Mouse (Mus musculus) MEL (cell line): ENCODE results near the gene Zfp536. TPM values are rescaled to one million over a fixed set of nuclear protein-coding genes. Genes with fewer than 3 reads are reported as not detected.

Experiments used
- DNase-seq: peaks from one replicate; pipeline ENCODE4 v3.0.0; 2011; ENCODE audit warnings: low read depth, low spot score
- H3K27ac ChIP-seq: 2 replicates; pipeline ENCODE4 v1.5.1; 2012; ENCODE audit warnings: low read depth, mild to moderate bottlenecking, control low read depth, low read length, moderate library complexity; ENCODE audit not compliant: control insufficient read depth
- H3K27me3 ChIP-seq, 2 experiments: fragments of 150-350 bp in 1 of 2; sonication (generic) in 1 of 2; 2 replicates each; pipeline ENCODE4 v1.6.1; 2012; ENCODE audit warnings: low read length in 2 of 2, mild to moderate bottlenecking in 2 of 2, improper control_type of control experiment in 1 of 2, moderate library complexity in 1 of 2; ENCODE audit not compliant: insufficient read depth in 2 of 2, control insufficient read depth in 1 of 2
- H3K36me3 ChIP-seq, 2 experiments: 2 replicates each; pipeline ENCODE4 v1.6.1; 2012 to 2014; ENCODE audit warnings: low read length in 2 of 2, improper control_type of control experiment in 1 of 2, inconsistent platforms in 1 of 2, mild to moderate bottlenecking in 1 of 2; ENCODE audit not compliant: insufficient read depth in 2 of 2, control insufficient read depth in 1 of 2
- H3K4me1 ChIP-seq, 2 experiments: fragments of 150-350 bp in 1 of 2; sonication (generic) in 1 of 2; 2 replicates each; pipeline ENCODE4 v1.6.1; 2012; ENCODE audit warnings: low read length in 2 of 2, improper control_type of control experiment in 1 of 2, mild to moderate bottlenecking in 1 of 2; ENCODE audit not compliant: insufficient read depth in 2 of 2, control insufficient read depth in 1 of 2
- H3K4me3 ChIP-seq, 2 experiments: fragments of 150-350 bp in 1 of 2; sonication (generic) in 1 of 2; 2 replicates each; pipeline ENCODE4 v1.5.1; 2012; ENCODE audit warnings: low read depth in 2 of 2, low read length in 2 of 2, mild to moderate bottlenecking in 2 of 2, moderate library complexity in 2 of 2, control low read depth in 1 of 2, improper control_type of control experiment in 1 of 2; ENCODE audit not compliant: control insufficient read depth in 1 of 2, insufficient read depth in 1 of 2
- H3K79me2 ChIP-seq: 2 replicates; pipeline ENCODE4 v1.6.1; 2012; ENCODE audit warnings: mild to moderate bottlenecking, low read length, moderate library complexity; ENCODE audit not compliant: control insufficient read depth, poor library complexity, insufficient read depth
- H3K9ac ChIP-seq: 2 replicates; pipeline ENCODE4 v1.6.1; 2012; ENCODE audit warnings: low read depth, mild to moderate bottlenecking, control low read depth, low read length, moderate library complexity; ENCODE audit not compliant: control insufficient read depth, poor library complexity, severe bottlenecking
- H3K9me3 ChIP-seq: fragments of 150-350 bp; sonication (generic); replicated peaks from 2 replicates; pipeline ENCODE4 v1.6.1; 2012; ENCODE audit warnings: mild to moderate bottlenecking, low read length, improper control_type of control experiment, moderate library complexity; ENCODE audit not compliant: insufficient read depth
- CHD1 ChIP-seq: IDR thresholded peaks from 2 replicates; pipeline ENCODE4 v1.6.1; 2012; ENCODE audit warnings: low read depth, mild to moderate bottlenecking, inconsistent platforms, low read length, improper control_type of control experiment
- CHD2 ChIP-seq: IDR thresholded peaks from 2 replicates; pipeline ENCODE4 v1.6.1; 2011; ENCODE audit warnings: low read length, improper control_type of control experiment
- CTCF ChIP-seq, 3 experiments: IDR thresholded peaks in 2 of 3; conservative IDR thresholded peaks in 1 of 3; 2 replicates each; pipeline ENCODE4 v1.5.1; 2011 to 2012; ENCODE audit warnings: low read length in 3 of 3, low read depth in 2 of 3, mild to moderate bottlenecking in 2 of 3, improper control_type of control experiment in 1 of 3, inconsistent platforms in 1 of 3, mixed read lengths in 1 of 3, moderate library complexity in 1 of 3; ENCODE audit not compliant: control insufficient read depth in 1 of 3, insufficient read depth in 1 of 3, poor library complexity in 1 of 3, severe bottlenecking in 1 of 3
- ELF1 ChIP-seq: IDR thresholded peaks from 2 replicates; pipeline ENCODE4 v1.6.1; 2014; ENCODE audit warnings: low read depth, mild to moderate bottlenecking, inconsistent platforms, low read length, improper control_type of control experiment, moderate library complexity
- ETS1 ChIP-seq: IDR thresholded peaks from 2 replicates; pipeline ENCODE4 v1.6.1; 2012; ENCODE audit warnings: low read depth, mild to moderate bottlenecking, inconsistent platforms, low read length, improper control_type of control experiment, moderate library complexity
- GABPA ChIP-seq: IDR thresholded peaks from 2 replicates; pipeline ENCODE4 v1.6.1; 2012; ENCODE audit warnings: low read depth, mild to moderate bottlenecking, inconsistent platforms, low read length, improper control_type of control experiment, moderate library complexity
- GATA1 ChIP-seq: IDR thresholded peaks from 2 replicates; pipeline ENCODE4 v1.6.1; 2011; ENCODE audit warnings: low read depth, low read length, improper control_type of control experiment
- HCFC1 ChIP-seq: IDR thresholded peaks from 2 replicates; pipeline ENCODE4 v1.6.1; 2012; ENCODE audit warnings: low read depth, mild to moderate bottlenecking, inconsistent platforms, low read length, improper control_type of control experiment, moderate library complexity
- MAFK ChIP-seq: IDR thresholded peaks from 2 replicates; pipeline ENCODE4 v1.6.1; 2011; ENCODE audit warnings: low read depth, mild to moderate bottlenecking, low read length, improper control_type of control experiment, borderline replicate concordance
- MAX ChIP-seq: IDR thresholded peaks from 2 replicates; pipeline ENCODE4 v1.6.1; 2011; ENCODE audit warnings: low read length, improper control_type of control experiment
- MAZ ChIP-seq: IDR thresholded peaks from 2 replicates; pipeline ENCODE4 v1.6.1; 2012; ENCODE audit warnings: low read depth, mild to moderate bottlenecking, inconsistent platforms, low read length, improper control_type of control experiment
- MEF2A ChIP-seq: IDR thresholded peaks from 2 replicates; pipeline ENCODE4 v1.6.1; 2014; ENCODE audit warnings: low read depth, mild to moderate bottlenecking, inconsistent platforms, low read length, improper control_type of control experiment; ENCODE audit not compliant: poor library complexity, insufficient replicate concordance, severe bottlenecking; ENCODE audit errors: extremely low read depth
- MXI1 ChIP-seq: IDR thresholded peaks from 2 replicates; pipeline ENCODE4 v1.6.1; 2011; ENCODE audit warnings: mild to moderate bottlenecking, low read depth, low read length, improper control_type of control experiment
- MYB ChIP-seq: IDR thresholded peaks from 2 replicates; pipeline ENCODE4 v1.6.1; 2011; ENCODE audit warnings: mild to moderate bottlenecking, low read depth, low read length, improper control_type of control experiment
- MYC ChIP-seq: IDR thresholded peaks from 2 replicates; pipeline ENCODE4 v1.6.1; 2011; ENCODE audit warnings: low read depth, mild to moderate bottlenecking, low read length, improper control_type of control experiment, moderate library complexity
- POLR2A ChIP-seq, 2 experiments: IDR thresholded peaks; 2 replicates each; pipeline ENCODE4 v1.6.1; 2011 to 2012; ENCODE audit warnings: low read length in 2 of 2, mild to moderate bottlenecking in 2 of 2, control low read depth in 1 of 2, improper control_type of control experiment in 1 of 2, low read depth in 1 of 2, moderate library complexity in 1 of 2; ENCODE audit not compliant: control insufficient read depth in 1 of 2, insufficient read depth in 1 of 2, poor library complexity in 1 of 2
- POLR2AphosphoS2 ChIP-seq: IDR thresholded peaks from 2 replicates; pipeline ENCODE4 v1.6.1; 2011; ENCODE audit warnings: low read length, improper control_type of control experiment
- RCOR1 ChIP-seq: IDR thresholded peaks from 2 replicates; pipeline ENCODE4 v1.6.1; 2012; ENCODE audit warnings: low read depth, mild to moderate bottlenecking, inconsistent platforms, low read length, improper control_type of control experiment
- SIN3A ChIP-seq: IDR thresholded peaks from 2 replicates; pipeline ENCODE4 v1.6.1; 2012; ENCODE audit warnings: low read length, improper control_type of control experiment, inconsistent platforms
- TAL1 ChIP-seq: IDR thresholded peaks from 2 replicates; pipeline ENCODE4 v1.6.1; 2012; ENCODE audit warnings: mild to moderate bottlenecking, inconsistent platforms, low read length, moderate library complexity, mixed read lengths
- TCF12 ChIP-seq: IDR thresholded peaks from 2 replicates; pipeline ENCODE4 v1.6.1; 2014; ENCODE audit warnings: low read depth, mild to moderate bottlenecking, inconsistent platforms, low read length, improper control_type of control experiment, moderate library complexity
- ZKSCAN1 ChIP-seq: IDR thresholded peaks from 2 replicates; pipeline ENCODE4 v1.6.1; 2012; ENCODE audit warnings: low read depth, mild to moderate bottlenecking, inconsistent platforms, low read length, improper control_type of control experiment, moderate library complexity
- ZMIZ1 ChIP-seq: IDR thresholded peaks from 2 replicates; pipeline ENCODE4 v1.6.1; 2012; ENCODE audit warnings: low read depth, mild to moderate bottlenecking, inconsistent platforms, low read length, improper control_type of control experiment, moderate library complexity
- ZNF384 ChIP-seq: IDR thresholded peaks from 2 replicates; pipeline ENCODE4 v1.6.1; 2012; ENCODE audit warnings: low read depth, mild to moderate bottlenecking, inconsistent platforms, low read length, improper control_type of control experiment
- polyA plus RNA-seq, 2 experiments: library from polyadenylated mRNA; stranded (reverse) in 1 of 2; unstranded in 1 of 2; fragments of >175 nt in 1 of 2; fragments of >200 nt in 1 of 2; gene quantifications; 2 replicates each; pipeline versions ENCODE4 v1.2.1 to v1.2.4; 2012; ENCODE audit warnings: low replicate concordance in 2 of 2, low read depth in 1 of 2; ENCODE audit not compliant: insufficient read length in 2 of 2, insufficient read depth in 1 of 2, missing spikeins in 1 of 2
- total RNA-seq: library from RNA; depleted of rRNA; stranded (reverse); fragments of 300-350 nt; gene quantifications from 2 replicates; pipeline ENCODE4 v1.2.3, GENCODE M21; 2012

The Zfp536 gene
- total and polyA plus RNA-seq, 3 experiments = not detected

GRCm38 (mm10) chr7:37647917-37648615 is 125.4 kb downstream of the Zfp536 start:
- Histone ChIP-seq H3K4me3 (no peak overlapping the region), H3K9me3 (no peaks in the 10 kb centered on the region), H3K79me2 (no peaks in the 10 kb centered on the region), H3K9ac (no peak overlapping the region), H3K27ac (no peak overlapping the region), H3K27me3 (no peaks in the 10 kb centered on the region), H3K4me1 (no peaks in the 10 kb centered on the region), H3K36me3 (no peaks in the 10 kb centered on the region)
- no peak for TF ChIP-seq GATA1
- TF ChIP-seq POLR2AphosphoS2 = no peak
- no peak for TF ChIP-seq ELF1
- no peak for TF ChIP-seq MAZ
- no peak for TF ChIP-seq ZNF384
- no peak for TF ChIP-seq MAFK
- TF ChIP-seq MYB = no peak
- TF ChIP-seq CTCF (IDR thresholded peaks at IDR 0.05 in 2 of 3, conservative IDR thresholded peaks at IDR 0.05 in 1 of 3; ENCODE audit: control insufficient read depth in 1 of 3, insufficient read depth in 1 of 3, low read depth in 2 of 3, low read length in 3 of 3, poor library complexity in 1 of 3, severe bottlenecking in 1 of 3) = no peak
- TF ChIP-seq TCF12 = no peak
- TF ChIP-seq ZKSCAN1 = no peak
- TF ChIP-seq ETS1 = no peak
- no peak for TF ChIP-seq RCOR1
- TF ChIP-seq TAL1 = no peak
- no peak for TF ChIP-seq SIN3A
- no peak for TF ChIP-seq MYC
- TF ChIP-seq CHD1 = no peak
- TF ChIP-seq MAX = no peak
- no peak for DNase-seq

- no peak for DNase-seq
- no peak overlapping the region for H3K9ac ChIP-seq
- no peaks in the 10 kb centered on the region for H3K36me3 ChIP-seq
- H3K4me1 ChIP-seq = no peaks in the 10 kb centered on the region
- H3K9me3 ChIP-seq = no peaks in the 10 kb centered on the region
- TF ChIP-seq CHD1 (no peak), ETS1 (no peak), ZKSCAN1 (no peak), HCFC1 (no peak), RCOR1 (no peak), CHD2 (no peak), MYC (no peak), MAFK (no peak), SIN3A (no peak), GABPA (no peak), TCF12 (no peak), MXI1 (no peak), POLR2AphosphoS2 (no peak), ZMIZ1 (no peak), POLR2A (IDR thresholded peaks at IDR 0.05; ENCODE audit: control insufficient read depth in 1 of 2, insufficient read depth in 1 of 2, low read depth in 1 of 2, low read length in 2 of 2, poor library complexity in 1 of 2) (no peak), MEF2A (no peak), ZNF384 (no peak)
- no peak overlapping the region for H3K4me3 ChIP-seq
- no peak overlapping the region for H3K27ac ChIP-seq
- H3K27me3 ChIP-seq = no peaks in the 10 kb centered on the region
- H3K79me2 ChIP-seq = no peaks in the 10 kb centered on the region
Observed at GRCm38 (mm10) chr7:37639740-37640397, 133.6 kb downstream of the Zfp536 start.
